Mouse (Mus musculus): ENCODE measurements around the gene 1700020A23Rik.

The 1700020A23Rik gene

GRCm38 (mm10) chr2:130411558-130412495, 6.8 kb downstream of the 1700020A23Rik start:
- peak; percentile 88 for DNase-seq

GRCm38 (mm10) chr2:130412775-130413174, 7.7 kb downstream of the 1700020A23Rik start:
- no peak for DNase-seq

- no peak for DNase-seq
Measured at GRCm38 (mm10) chr2:130414094-130414856, 9.2 kb downstream of the 1700020A23Rik start.

GRCm38 (mm10) chr2:130421781-130422620, 16.9 kb downstream of the 1700020A23Rik start:
- no peak for DNase-seq

- DNase-seq, result peak; percentile 85
Measured at GRCm38 (mm10) chr2:130423397-130424125, 18.5 kb downstream of the 1700020A23Rik start.

- DNase-seq, result peak; percentile 89
Measured at GRCm38 (mm10) chr2:130424126-130424853, 19.2 kb downstream of the 1700020A23Rik start, which contains the start of the genes Vps16 and Pced1a. Vps16 (plus strand) TSS chr2:130424339. Pced1a (minus strand) TSS chr2:130424701.

GRCm38 (mm10) chr2:130425112-130425511, 20.1 kb downstream of the 1700020A23Rik start:
- no peak for DNase-seq

- no peak for DNase-seq
Measured at GRCm38 (mm10) chr2:130429851-130430250, 24.8 kb downstream of the 1700020A23Rik start.

GRCm38 (mm10) chr2:130430484-130430883, 25.4 kb downstream of the 1700020A23Rik start:
- DNase-seq, result no peak

GRCm38 (mm10) chr2:130432157-130432556, 27.1 kb downstream of the 1700020A23Rik start:
- no peak for DNase-seq

- DNase-seq, result peak; percentile 44
Measured at GRCm38 (mm10) chr2:130433152-130433551, 28.1 kb downstream of the 1700020A23Rik start.

GRCm38 (mm10) chr2:130436769-130437168, 31.7 kb downstream of the 1700020A23Rik start:
- DNase-seq, result no peak

GRCm38 (mm10) chr2:130438861-130439260, 33.8 kb downstream of the 1700020A23Rik start:
- no peak for DNase-seq

GRCm38 (mm10) chr2:130439840-130440480, 34.9 kb downstream of the 1700020A23Rik start:
- no peak for DNase-seq

- no peak for DNase-seq
Measured at GRCm38 (mm10) chr2:130442162-130442561, 37.1 kb downstream of the 1700020A23Rik start.

- DNase-seq, result no peak
Measured at GRCm38 (mm10) chr2:130448449-130448848, 43.4 kb downstream of the 1700020A23Rik start.

- no peak for DNase-seq
Measured at GRCm38 (mm10) chr2:130449021-130449793, 44.1 kb downstream of the 1700020A23Rik start.

- peak; percentile 90 for DNase-seq
Measured at GRCm38 (mm10) chr2:130449794-130450433, 44.9 kb downstream of the 1700020A23Rik start, which contains the start of gene Ptpra. Ptpra (plus strand) TSS chr2:130450278.

- peak; percentile 63 for DNase-seq
Measured at GRCm38 (mm10) chr2:130450434-130450796, 45.4 kb downstream of the 1700020A23Rik start.
